Comparison of ENCODE assay signal across 8 mouse cellular contexts in the genomic region with DNA sequence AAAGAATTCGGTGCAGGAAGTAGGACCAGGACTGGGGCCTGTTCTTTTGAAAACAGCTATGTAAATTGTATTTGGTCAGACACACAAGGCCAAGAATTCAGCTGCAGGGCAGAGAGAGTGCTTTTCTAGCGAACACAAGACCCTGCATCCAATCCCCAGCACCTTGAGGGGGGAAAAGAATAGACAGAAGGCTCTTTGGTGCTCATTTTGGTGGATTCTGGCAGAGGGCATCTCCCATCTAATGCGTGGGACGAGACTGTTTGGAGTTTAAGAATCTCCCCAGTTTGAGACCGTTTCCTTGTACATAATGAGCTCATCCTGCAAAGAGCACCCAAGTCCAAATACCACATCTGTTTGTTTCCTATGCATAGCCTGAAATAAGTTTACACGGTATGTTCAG. TPM values are rescaled to one million over a fixed set of nuclear protein-coding genes. Genes with fewer than 3 reads are reported as not detected.
DNase-seq lines count a peak whose midpoint lies in the region; ATAC-seq lines count a peak whose summit lies in the region.

No protein-coding gene starts in this region.

- H3K27me3 ChIP-seq in hindbrain, embryonic 13.5 days, result no peaks in the 10 kb centered on the region
- H3K27me3 ChIP-seq in hindbrain, embryonic 11.5 days (ENCODE audit: control insufficient read depth, insufficient read depth, low read length), result no peaks in the 10 kb centered on the region
- H3K27me3 ChIP-seq in heart, embryonic 15.5 days, result no peaks in the 10 kb centered on the region
- H3K27me3 ChIP-seq in midbrain, embryonic 10.5 days (ENCODE audit: low read depth, poor library complexity, severe bottlenecking), result peaks cover 3% of the 10 kb centered on the region; the same call in 1 of the 2 replicates

- ATAC-seq in hindbrain, embryonic 13.5 days (ENCODE audit: low FRiP score), result no peak
- no peak for ATAC-seq in hindbrain, embryonic 11.5 days (ENCODE audit: low FRiP score)
- ATAC-seq in heart, embryonic 15.5 days (replicated peaks; ENCODE audit: insufficient number of reproducible peaks, insufficient read depth, low FRiP score, low read depth), result no peak

- H3K4me2 ChIP-seq in hindbrain, embryonic 13.5 days, result no peak overlapping the region
- no peak overlapping the region for H3K4me2 ChIP-seq in hindbrain, embryonic 11.5 days (replicated peaks; ENCODE audit: low read depth, low read length)
- peak overlapping the region; percentile 39; the same call in 1 of the 2 replicates for H3K4me2 ChIP-seq in heart, embryonic 15.5 days

- 68% methylated on average over 6 of the region's 6 CpGs for WGBS in hindbrain, embryonic 13.5 days
- 75% methylated on average over 6 of the region's 6 CpGs for WGBS in hindbrain, embryonic 11.5 days
- WGBS in heart, embryonic 15.5 days, result 52% methylated on average over 6 of the region's 6 CpGs
- WGBS in midbrain, embryonic 10.5 days, result 70% methylated on average over 6 of the region's 6 CpGs

- H3K9ac ChIP-seq in hindbrain, embryonic 13.5 days, result no peak overlapping the region
- no peak overlapping the region for H3K9ac ChIP-seq in hindbrain, embryonic 11.5 days (ENCODE audit: low read depth, low read length)
- H3K9ac ChIP-seq in heart, embryonic 15.5 days, result 0 out of 2 replicates have a peak overlapping the region, but pooled peaks have one; percentile 7

- H3K4me1 ChIP-seq in hindbrain, embryonic 13.5 days (replicated peaks), result peaks cover 26% of the 10 kb centered on the region
- H3K4me1 ChIP-seq in hindbrain, embryonic 11.5 days (replicated peaks; ENCODE audit: control insufficient read depth, insufficient read depth, low read length), result no peaks in the 10 kb centered on the region
- peaks cover 5% of the 10 kb centered on the region for H3K4me1 ChIP-seq in brown adipose tissue, adult 24 weeks (ENCODE audit: control insufficient read depth, insufficient read depth, insufficient read length, low read length)
- peaks cover 41% of the 10 kb centered on the region for H3K4me1 ChIP-seq in heart, embryonic 15.5 days (replicated peaks)
- peaks cover 18% of the 10 kb centered on the region for H3K4me1 ChIP-seq in midbrain, embryonic 10.5 days

- peak overlapping the region; percentile 76 for H3K27ac ChIP-seq in hindbrain, embryonic 13.5 days
- H3K27ac ChIP-seq in hindbrain, embryonic 11.5 days (ENCODE audit: low read depth, low read length), result no peak overlapping the region
- H3K27ac ChIP-seq in brown adipose tissue, adult 24 weeks (replicated peaks; ENCODE audit: low read depth, low read length), result 0 out of 2 replicates have a peak overlapping the region, but pooled peaks have one; percentile 16
- H3K27ac ChIP-seq in heart, embryonic 15.5 days, result peak overlapping the region; percentile 75
- peak overlapping the region; percentile 52 for H3K27ac ChIP-seq in midbrain, embryonic 10.5 days (replicated peaks)

- DNase-seq in hindbrain, embryonic 11.5 days (ENCODE audit: low spot score), result no peak
- no peak for DNase-seq in midbrain, embryonic 10.5 days (ENCODE audit: low spot score)
- no peak for DNase-seq in frontal cortex, postnatal 10 days (ENCODE audit: low spot score in 2 of 2)
- DNase-seq in right cerebral cortex, postnatal 14 days, result no peak
- DNase-seq in cerebellum, adult 9-10 months, result no peak

- no peaks in the 10 kb centered on the region for H3K36me3 ChIP-seq in hindbrain, embryonic 13.5 days
- no peaks in the 10 kb centered on the region for H3K36me3 ChIP-seq in hindbrain, embryonic 11.5 days (ENCODE audit: control insufficient read depth, insufficient read depth, low read length)
- H3K36me3 ChIP-seq in heart, embryonic 15.5 days, result no peaks in the 10 kb centered on the region
- H3K36me3 ChIP-seq in midbrain, embryonic 10.5 days, result no peaks in the 10 kb centered on the region

- no peak overlapping the region for H3K4me3 ChIP-seq in hindbrain, embryonic 13.5 days
- H3K4me3 ChIP-seq in hindbrain, embryonic 11.5 days (ENCODE audit: low read depth, low read length), result no peak overlapping the region
- H3K4me3 ChIP-seq in brown adipose tissue, adult 24 weeks (ENCODE audit: insufficient read depth, low read depth, low read length), result no peak overlapping the region
- no peak overlapping the region for H3K4me3 ChIP-seq in heart, embryonic 15.5 days
- no peak overlapping the region for H3K4me3 ChIP-seq in midbrain, embryonic 10.5 days

- H3K9me3 ChIP-seq in hindbrain, embryonic 13.5 days, result no peaks in the 10 kb centered on the region
- no peaks in the 10 kb centered on the region for H3K9me3 ChIP-seq in hindbrain, embryonic 11.5 days (ENCODE audit: control insufficient read depth, low read length)
- no peaks in the 10 kb centered on the region for H3K9me3 ChIP-seq in heart, embryonic 15.5 days (replicated peaks)
- H3K9me3 ChIP-seq in midbrain, embryonic 10.5 days (replicated peaks), result no peaks in the 10 kb centered on the region

RNA-seq across cellular contexts. Expression of gene Gm42791, which starts 28.6 kb away (rescaled TPM):
- 5.4 and 6.6 TPM in 2 replicates for polyA plus RNA-seq in hindbrain, embryonic 13.5 days (2015; fragmentation: Nextera tagmentation; extraction: Ambion mirVana)
- not detected in 2 replicates for polyA plus RNA-seq in hindbrain, embryonic 11.5 days (2014; fragmentation: Nextera tagmentation; extraction: Ambion mirVana)
- polyA plus RNA-seq in brown adipose tissue, adult 24 weeks (2012; ENCODE audit: insufficient read depth, insufficient read length, missing spikeins), result not detected in 2 replicates
- 2.1 and 2.6 TPM in 2 replicates for polyA plus RNA-seq in heart, embryonic 15.5 days (2015; fragmentation: Nextera tagmentation; extraction: Ambion mirVana)
- polyA plus RNA-seq in midbrain, embryonic 10.5 days (2016; fragmentation: Nextera tagmentation; extraction: Ambion mirVana), result 2.0 TPM in 1 of 2 replicates, not detected in the other

RNA-seq across cellular contexts. Expression of gene Katnal1, which starts 37.3 kb away (rescaled TPM):
- polyA plus RNA-seq in hindbrain, embryonic 13.5 days (2015; fragmentation: Nextera tagmentation; extraction: Ambion mirVana), result 33.4 and 34.4 TPM in 2 replicates
- polyA plus RNA-seq in hindbrain, embryonic 11.5 days (2014; fragmentation: Nextera tagmentation; extraction: Ambion mirVana), result 32.1 and 37.0 TPM in 2 replicates
- 5.0 and 7.0 TPM in 2 replicates for polyA plus RNA-seq in brown adipose tissue, adult 24 weeks (2012; ENCODE audit: insufficient read depth, insufficient read length, missing spikeins)
- 10.2 and 12.0 TPM in 2 replicates for polyA plus RNA-seq in heart, embryonic 15.5 days (2015; fragmentation: Nextera tagmentation; extraction: Ambion mirVana)
- 24.2 and 29.5 TPM in 2 replicates for polyA plus RNA-seq in midbrain, embryonic 10.5 days (2016; fragmentation: Nextera tagmentation; extraction: Ambion mirVana)
